Mouse (Mus musculus) frontal cortex, postnatal 25 days (tissue): Measurements from ENCODE around the gene Shisa8.

Experiments used
- DNase-seq, 2 experiments: peaks; one replicate each; pipeline ENCODE4 v3.0.0; 2022; ENCODE audit warnings: low spot score in 2 of 2

Shisa8 gene

GRCm38 (mm10) chr15:82181131-82181530 is 31.5 kb downstream of the Shisa8 start:
- DNase-seq, result no peak

GRCm38 (mm10) chr15:82177743-82178290 is 34.8 kb downstream of the Shisa8 start:
- no peak for DNase-seq

- no peak for DNase-seq
Observed at GRCm38 (mm10) chr15:82175091-82175490, 37.5 kb downstream of the Shisa8 start.

GRCm38 (mm10) chr15:82172648-82173047 is 40.0 kb downstream of the Shisa8 start:
- DNase-seq, result no peak

- DNase-seq, result no peak
Observed at GRCm38 (mm10) chr15:82170437-82171377, 41.9 kb downstream of the Shisa8 start.

- no peak for DNase-seq
Observed at GRCm38 (mm10) chr15:82169671-82170070, 42.9 kb downstream of the Shisa8 start.

- no peak for DNase-seq
Observed at GRCm38 (mm10) chr15:82167201-82168168, 45.1 kb downstream of the Shisa8 start.

GRCm38 (mm10) chr15:82166240-82167100 is 46.1 kb downstream of the Shisa8 start:
- DNase-seq, result no peak

- DNase-seq, result peak; percentile 78 to 83
Observed at GRCm38 (mm10) chr15:82165332-82166239, 47.0 kb downstream of the Shisa8 start.

GRCm38 (mm10) chr15:82164496-82164895 is 48.1 kb downstream of the Shisa8 start:
- DNase-seq, result no peak

- no peak for DNase-seq
Observed at GRCm38 (mm10) chr15:82164061-82164399, 48.6 kb downstream of the Shisa8 start.

- DNase-seq, result no peak
Observed at GRCm38 (mm10) chr15:82163356-82164060, 49.1 kb downstream of the Shisa8 start.

- no peak for DNase-seq
Observed at GRCm38 (mm10) chr15:82161965-82162600, 50.5 kb downstream of the Shisa8 start.

- DNase-seq, result no peak
Observed at GRCm38 (mm10) chr15:82160731-82161640, 51.6 kb downstream of the Shisa8 start.

GRCm38 (mm10) chr15:82159471-82159870 is 53.1 kb downstream of the Shisa8 start:
- DNase-seq, result no peak

GRCm38 (mm10) chr15:82158243-82159035 is 54.2 kb downstream of the Shisa8 start:
- no peak for DNase-seq

GRCm38 (mm10) chr15:82156902-82157301 is 55.7 kb downstream of the Shisa8 start:
- DNase-seq, result no peak
